Mouse (Mus musculus): ENCODE measurements around the gene Eps8l3.
"Not testable (repeated sequence)": the region's sequence is repeated elsewhere in the genome, so short reads cannot be mapped to it uniquely, and the experiment has no call there.

Gene Eps8l3

GRCm38 (mm10) chr3:107853232-107854181 lies 23.5 kb upstream of the Eps8l3 start:
- DNase-seq (ENCODE audit: low read depth, low spot score) = peak; percentile 80

DNA sequence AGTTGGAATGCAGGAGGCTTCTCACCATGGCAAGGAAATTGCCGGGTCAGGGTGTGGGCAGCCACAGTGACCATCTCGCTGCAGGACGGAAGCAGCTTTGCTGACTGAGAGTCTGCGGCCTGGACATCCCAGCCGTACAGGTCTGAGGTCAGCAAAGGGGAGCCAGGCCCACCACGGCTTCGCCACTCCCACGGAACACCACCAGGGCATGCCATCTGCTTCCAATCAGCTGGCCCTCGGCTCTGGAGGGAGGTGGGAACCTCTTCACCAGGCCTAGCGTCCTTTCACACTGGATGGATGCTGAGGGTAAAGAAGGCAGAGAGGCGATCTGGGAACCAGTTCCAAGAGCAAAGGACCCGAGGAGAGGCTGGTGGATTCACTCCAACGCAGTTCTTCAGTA lies 21.7 kb upstream of the Eps8l3 start:
- DNase-seq (ENCODE audit: low read depth, low spot score) = no peak

DNA sequence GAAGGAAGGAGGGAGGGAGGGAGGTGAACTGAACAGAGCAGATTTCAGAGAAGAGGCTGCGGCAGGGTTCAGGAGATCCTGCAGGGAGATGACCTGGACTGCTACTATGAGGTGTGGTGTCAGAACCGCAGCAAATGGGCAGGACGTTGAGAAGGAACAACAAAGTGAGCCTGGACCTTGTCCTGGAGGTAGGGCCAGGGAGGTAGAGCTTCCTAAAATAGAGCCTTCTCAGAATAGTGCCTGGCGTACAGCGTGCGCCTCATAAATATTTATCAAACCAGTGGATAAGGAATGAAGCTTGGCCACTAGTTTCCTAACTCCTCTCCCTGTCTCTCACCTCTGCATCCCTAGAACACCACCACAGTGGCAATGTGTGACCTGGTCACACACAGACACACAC lies 19.4 kb upstream of the Eps8l3 start:
- no peak for DNase-seq (ENCODE audit: low read depth, low spot score)

GRCm38 (mm10) chr3:107861483-107861882 lies 15.5 kb upstream of the Eps8l3 start:
- not testable (repeated sequence) for DNase-seq (ENCODE audit: low read depth, low spot score)

GRCm38 (mm10) chr3:107862471-107862870 lies 14.6 kb upstream of the Eps8l3 start:
- DNase-seq (ENCODE audit: low read depth, low spot score) = no peak

DNA sequence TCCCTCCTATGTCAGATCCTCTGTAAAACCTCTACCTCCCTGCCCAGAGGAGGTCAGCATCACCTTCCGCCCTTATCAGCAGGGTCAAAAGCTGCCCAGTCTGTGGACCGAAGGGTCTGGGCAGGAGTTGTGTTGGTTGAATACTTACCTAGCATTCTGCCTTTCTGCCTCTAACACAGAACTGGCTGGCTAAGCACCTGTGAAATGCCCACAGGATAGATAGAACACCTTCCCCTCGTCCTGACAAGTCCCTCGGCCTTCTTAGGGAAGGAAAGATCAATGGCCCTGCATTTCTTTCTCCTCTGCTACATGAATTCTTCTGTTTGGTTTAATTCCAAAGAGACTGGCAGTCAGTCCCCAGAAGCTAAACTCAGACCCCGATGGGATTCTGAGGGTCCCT lies 13.6 kb upstream of the Eps8l3 start:
- DNase-seq (ENCODE audit: low read depth, low spot score) = no peak

- peak; percentile 89 for DNase-seq (ENCODE audit: low read depth, low spot score)
Measured at GRCm38 (mm10) chr3:107863898-107864603, 13.0 kb upstream of the Eps8l3 start.

DNA sequence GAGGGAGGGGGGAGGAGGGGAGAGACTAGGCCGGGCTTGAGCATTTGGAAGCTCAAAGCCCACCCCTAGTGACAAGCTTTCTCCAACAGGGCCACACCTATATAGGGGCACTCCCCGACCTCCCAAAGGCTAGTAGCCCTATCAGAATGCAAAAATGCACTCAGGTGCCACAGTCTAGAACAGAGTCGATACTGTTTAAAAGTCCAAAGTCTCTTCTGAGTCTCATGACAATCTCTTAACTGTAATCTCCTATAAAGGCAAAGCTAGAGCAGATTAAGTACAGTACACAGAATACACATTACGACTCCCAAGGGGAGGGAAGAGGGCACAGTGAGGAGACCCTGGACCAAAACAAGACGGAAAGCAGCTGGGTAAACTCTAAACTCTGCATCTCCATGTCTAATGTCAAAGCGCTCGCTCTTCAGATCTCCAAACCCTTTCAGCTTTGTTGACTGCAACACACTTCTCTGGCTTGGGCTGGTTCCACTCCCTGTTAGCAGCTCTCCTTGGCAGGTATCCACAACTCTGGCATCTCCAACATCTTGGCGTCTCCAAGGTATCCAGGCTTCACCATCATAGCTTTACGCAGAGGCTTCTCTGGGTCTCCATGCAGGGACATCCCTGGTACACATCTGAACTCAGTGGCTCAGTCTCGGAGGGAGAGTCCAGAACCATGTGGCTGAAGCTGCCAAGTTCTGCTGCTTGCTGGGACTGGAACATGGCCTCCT lies 11.5 kb upstream of the Eps8l3 start:
- DNase-seq (ENCODE audit: low read depth, low spot score) = no peak

- peak; percentile 92 for DNase-seq (ENCODE audit: low read depth, low spot score)
Measured at GRCm38 (mm10) chr3:107867086-107867485, 9.9 kb upstream of the Eps8l3 start.

DNA sequence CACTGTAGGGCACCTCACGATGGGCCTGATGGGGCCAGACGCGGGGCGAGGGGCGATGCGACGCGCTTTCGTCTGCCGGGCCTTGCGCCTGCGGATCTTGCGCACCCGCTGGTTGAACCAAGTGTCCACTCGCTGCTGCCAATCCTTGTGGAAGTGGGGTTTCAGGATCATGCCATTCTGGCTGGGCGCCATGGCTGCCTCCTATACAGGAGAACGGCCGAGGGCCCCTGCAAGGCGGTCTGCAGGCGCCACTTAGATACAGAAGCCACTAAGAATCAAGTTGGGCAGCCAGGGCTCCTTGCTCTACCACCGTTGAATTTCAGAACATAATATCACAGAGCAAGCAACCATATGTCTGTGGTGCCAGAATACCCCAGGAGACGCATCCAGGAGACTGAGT lies 8.6 kb upstream of the Eps8l3 start:
- no peak for DNase-seq (ENCODE audit: low read depth, low spot score)

DNA sequence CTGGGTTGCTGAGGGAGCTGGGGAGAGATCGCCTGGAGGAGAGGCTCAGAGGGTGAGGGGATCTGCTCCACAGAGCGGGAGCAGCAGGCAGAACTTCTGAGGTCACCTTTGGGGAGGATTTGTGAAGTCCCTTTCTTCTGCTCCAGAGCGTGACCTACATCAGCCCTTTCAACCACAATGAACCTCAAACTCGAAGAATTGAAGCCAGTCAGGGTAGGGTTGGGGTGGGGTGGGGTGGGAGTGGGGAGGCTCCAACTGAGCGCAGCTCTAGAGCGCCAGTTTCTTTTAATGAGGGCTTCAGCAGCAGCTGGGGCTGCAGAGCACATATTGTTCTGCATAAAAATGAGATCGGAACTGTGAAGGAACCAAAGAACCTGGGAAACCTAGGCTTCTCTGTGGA lies 7.9 kb upstream of the Eps8l3 start:
- no peak for DNase-seq (ENCODE audit: low read depth, low spot score)

- no peak for DNase-seq (ENCODE audit: low read depth, low spot score)
Measured at GRCm38 (mm10) chr3:107869925-107870324, 7.1 kb upstream of the Eps8l3 start.

DNA sequence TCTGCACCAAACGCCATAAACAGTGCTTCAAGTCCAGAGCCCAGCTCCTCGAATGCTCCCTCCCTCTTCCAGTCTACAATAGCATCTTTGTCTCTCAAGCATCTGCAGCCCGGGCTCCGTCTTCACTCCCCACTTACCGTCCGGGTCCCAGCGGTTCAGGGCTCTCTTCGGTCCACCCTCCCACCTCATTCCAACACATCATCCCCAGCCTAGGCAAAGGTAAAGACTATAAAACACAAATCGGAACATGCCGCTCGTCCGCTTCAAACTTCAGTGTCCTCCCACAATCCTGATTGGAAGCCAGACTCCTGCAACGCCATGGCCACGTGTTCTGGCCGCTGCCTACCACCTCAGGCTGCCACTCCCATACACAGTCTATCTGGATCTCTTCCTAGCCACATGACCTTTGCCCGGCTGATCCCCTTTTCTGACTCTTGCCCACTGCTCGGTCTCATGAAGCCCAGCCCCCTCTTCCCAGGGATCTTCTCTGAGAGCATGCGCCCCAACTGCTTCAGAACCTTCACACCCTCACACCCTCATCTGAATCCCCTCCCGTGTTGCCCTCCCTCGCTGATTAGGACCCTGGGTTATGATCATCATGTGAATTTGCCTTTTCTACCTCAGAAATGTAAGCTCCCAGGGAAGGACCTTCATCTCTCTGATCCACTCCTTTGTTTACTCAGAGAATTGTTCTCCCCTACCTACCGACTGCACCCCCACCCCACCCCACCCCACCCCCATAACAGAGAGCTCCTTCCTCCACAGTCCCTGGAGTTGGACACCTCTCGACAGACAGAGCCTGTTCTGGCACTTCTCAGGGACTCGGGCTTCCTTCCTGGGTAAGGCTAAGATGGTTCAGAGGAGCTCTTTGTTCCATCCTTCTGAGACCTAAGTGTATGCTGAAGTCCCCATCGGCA lies 3.4 kb upstream of the Eps8l3 start:
- DNase-seq (ENCODE audit: low read depth, low spot score) = no peak

DNA sequence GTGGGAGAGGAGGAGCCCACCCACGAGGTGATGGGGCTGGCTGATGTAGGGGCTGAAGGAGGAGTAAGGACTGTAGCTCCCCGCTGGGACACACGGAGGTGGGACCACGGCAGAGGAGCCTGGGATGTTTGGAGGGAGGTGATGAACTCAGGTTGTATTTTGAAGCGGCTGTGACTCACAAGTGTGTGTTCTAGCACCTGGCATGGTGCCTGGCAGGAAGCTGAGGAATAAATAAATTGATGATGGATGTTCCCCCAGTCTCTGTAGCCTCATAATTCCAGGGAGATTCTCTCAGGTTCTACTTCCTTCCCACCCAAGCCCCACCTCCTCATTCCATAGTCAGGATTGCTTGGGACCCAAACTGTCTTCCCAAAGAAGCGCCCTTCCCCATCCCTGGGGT lies 1.8 kb upstream of the Eps8l3 start:
- DNase-seq (ENCODE audit: low read depth, low spot score) = no peak

DNA sequence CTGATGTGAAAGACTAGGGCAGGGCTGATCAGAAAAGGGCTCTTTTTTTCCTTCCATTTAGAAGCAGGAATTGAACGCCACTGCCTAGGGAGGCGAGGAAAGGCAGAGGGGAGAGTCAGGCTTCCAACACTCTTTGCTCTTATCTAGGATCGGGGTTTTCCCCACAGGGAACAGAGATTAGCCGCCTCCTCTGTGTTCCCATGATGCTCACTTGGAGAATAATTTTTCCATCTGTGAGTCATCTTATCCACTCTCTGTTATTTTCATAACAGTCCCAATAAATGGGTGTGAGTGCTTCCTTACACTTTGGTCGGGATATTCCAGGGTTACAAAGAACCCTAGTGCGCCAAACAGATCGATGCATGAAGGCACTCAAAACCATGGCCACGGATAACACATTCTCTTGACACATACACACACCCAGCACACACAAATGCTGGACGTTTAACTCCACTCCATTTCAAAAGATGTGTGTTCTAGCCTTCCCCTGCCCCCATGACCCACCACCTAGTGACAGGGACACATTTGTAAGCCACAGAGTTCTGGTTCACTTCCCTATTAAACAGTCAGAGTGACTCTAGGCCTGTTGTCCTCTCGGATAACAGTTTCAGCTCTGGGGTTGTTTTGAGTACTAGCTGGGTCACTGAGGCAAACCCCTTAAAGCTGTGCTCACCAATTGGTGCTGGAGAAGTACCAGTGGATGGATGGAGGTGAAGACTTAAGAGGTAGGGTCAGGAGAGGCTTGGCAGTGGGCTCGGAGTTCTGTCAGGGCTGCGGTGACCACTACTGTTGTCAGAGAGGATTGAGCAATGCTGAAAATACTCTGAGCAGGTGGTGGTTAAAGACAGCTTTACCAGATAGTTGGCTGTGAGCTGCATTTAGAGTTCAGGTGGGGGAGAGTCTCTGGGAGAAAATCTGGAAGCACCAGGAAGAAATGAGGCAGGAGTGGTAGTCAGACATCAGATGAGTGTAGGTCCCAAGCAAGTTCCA lies 1.0 kb downstream of the Eps8l3 start:
- no peak for DNase-seq (ENCODE audit: low read depth, low spot score)

GRCm38 (mm10) chr3:107887674-107888495 lies 10.9 kb downstream of the Eps8l3 start:
- no peak for DNase-seq (ENCODE audit: low read depth, low spot score)

DNA sequence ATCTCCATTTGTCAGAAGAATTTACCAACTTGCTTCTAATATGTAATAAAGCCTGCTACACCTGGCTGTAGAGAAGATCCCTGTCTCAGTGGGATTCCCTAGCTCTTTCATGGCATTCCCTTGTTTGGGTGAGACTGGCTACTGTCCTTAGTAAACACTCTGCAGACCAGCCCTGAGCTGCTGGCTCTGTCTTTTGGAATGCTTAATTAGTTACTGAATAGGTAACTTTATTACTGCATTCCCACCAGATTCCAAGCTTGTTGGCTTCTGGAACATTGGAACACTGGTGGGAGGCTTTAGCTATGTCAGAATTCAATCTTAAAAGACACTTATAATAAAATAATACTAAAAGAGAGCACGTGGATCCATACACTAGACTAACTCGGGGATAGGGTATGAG lies 12.2 kb downstream of the Eps8l3 start:
- not testable (repeated sequence) for DNase-seq (ENCODE audit: low read depth, low spot score)

GRCm38 (mm10) chr3:107895194-107895719 lies 18.2 kb downstream of the Eps8l3 start:
- no peak for DNase-seq (ENCODE audit: low read depth, low spot score)

Data from CD4-positive, CD25-positive, alpha-beta regulatory T cell, adult 2 months (primary cell).